Mouse (Mus musculus) MEL (cell line): ENCODE measurements around the gene Kncn. TPM values are rescaled to one million over a fixed set of nuclear protein-coding genes. Genes with fewer than 3 reads are reported as not detected.

Experiments used
- DNase-seq: peaks from one replicate; pipeline ENCODE4 v3.0.0; 2011; ENCODE audit warnings: low read depth, low spot score
- H3K27ac ChIP-seq: 2 replicates; pipeline ENCODE4 v1.5.1; 2012; ENCODE audit warnings: low read depth, mild to moderate bottlenecking, control low read depth, low read length, moderate library complexity; ENCODE audit not compliant: control insufficient read depth
- H3K27me3 ChIP-seq, 2 experiments: fragments of 150-350 bp in 1 of 2; sonication (generic) in 1 of 2; 2 replicates each; pipeline ENCODE4 v1.6.1; 2012; ENCODE audit warnings: low read length in 2 of 2, mild to moderate bottlenecking in 2 of 2, improper control_type of control experiment in 1 of 2, moderate library complexity in 1 of 2; ENCODE audit not compliant: insufficient read depth in 2 of 2, control insufficient read depth in 1 of 2
- H3K36me3 ChIP-seq, 2 experiments: 2 replicates each; pipeline ENCODE4 v1.6.1; 2012 to 2014; ENCODE audit warnings: low read length in 2 of 2, improper control_type of control experiment in 1 of 2, inconsistent platforms in 1 of 2, mild to moderate bottlenecking in 1 of 2; ENCODE audit not compliant: insufficient read depth in 2 of 2, control insufficient read depth in 1 of 2
- H3K4me1 ChIP-seq, 2 experiments: fragments of 150-350 bp in 1 of 2; sonication (generic) in 1 of 2; 2 replicates each; pipeline ENCODE4 v1.6.1; 2012; ENCODE audit warnings: low read length in 2 of 2, improper control_type of control experiment in 1 of 2, mild to moderate bottlenecking in 1 of 2; ENCODE audit not compliant: insufficient read depth in 2 of 2, control insufficient read depth in 1 of 2
- H3K4me3 ChIP-seq, 2 experiments: fragments of 150-350 bp in 1 of 2; sonication (generic) in 1 of 2; 2 replicates each; pipeline ENCODE4 v1.5.1; 2012; ENCODE audit warnings: low read depth in 2 of 2, low read length in 2 of 2, mild to moderate bottlenecking in 2 of 2, moderate library complexity in 2 of 2, control low read depth in 1 of 2, improper control_type of control experiment in 1 of 2; ENCODE audit not compliant: control insufficient read depth in 1 of 2, insufficient read depth in 1 of 2
- H3K79me2 ChIP-seq: 2 replicates; pipeline ENCODE4 v1.6.1; 2012; ENCODE audit warnings: mild to moderate bottlenecking, low read length, moderate library complexity; ENCODE audit not compliant: control insufficient read depth, poor library complexity, insufficient read depth
- H3K9ac ChIP-seq: 2 replicates; pipeline ENCODE4 v1.6.1; 2012; ENCODE audit warnings: low read depth, mild to moderate bottlenecking, control low read depth, low read length, moderate library complexity; ENCODE audit not compliant: control insufficient read depth, poor library complexity, severe bottlenecking
- H3K9me3 ChIP-seq: fragments of 150-350 bp; sonication (generic); replicated peaks from 2 replicates; pipeline ENCODE4 v1.6.1; 2012; ENCODE audit warnings: mild to moderate bottlenecking, low read length, improper control_type of control experiment, moderate library complexity; ENCODE audit not compliant: insufficient read depth
- BHLHE40 ChIP-seq: IDR thresholded peaks from 2 replicates; pipeline ENCODE4 v1.6.1; 2012; ENCODE audit warnings: low read depth, mild to moderate bottlenecking, inconsistent platforms, low read length, improper control_type of control experiment, borderline replicate concordance
- CHD1 ChIP-seq: IDR thresholded peaks from 2 replicates; pipeline ENCODE4 v1.6.1; 2012; ENCODE audit warnings: low read depth, mild to moderate bottlenecking, inconsistent platforms, low read length, improper control_type of control experiment
- CHD2 ChIP-seq: IDR thresholded peaks from 2 replicates; pipeline ENCODE4 v1.6.1; 2011; ENCODE audit warnings: low read length, improper control_type of control experiment
- CTCF ChIP-seq, 3 experiments: IDR thresholded peaks in 2 of 3; conservative IDR thresholded peaks in 1 of 3; 2 replicates each; pipeline ENCODE4 v1.5.1; 2011 to 2012; ENCODE audit warnings: low read length in 3 of 3, low read depth in 2 of 3, mild to moderate bottlenecking in 2 of 3, improper control_type of control experiment in 1 of 3, inconsistent platforms in 1 of 3, mixed read lengths in 1 of 3, moderate library complexity in 1 of 3; ENCODE audit not compliant: control insufficient read depth in 1 of 3, insufficient read depth in 1 of 3, poor library complexity in 1 of 3, severe bottlenecking in 1 of 3
- ETS1 ChIP-seq: IDR thresholded peaks from 2 replicates; pipeline ENCODE4 v1.6.1; 2012; ENCODE audit warnings: low read depth, mild to moderate bottlenecking, inconsistent platforms, low read length, improper control_type of control experiment, moderate library complexity
- HCFC1 ChIP-seq: IDR thresholded peaks from 2 replicates; pipeline ENCODE4 v1.6.1; 2012; ENCODE audit warnings: low read depth, mild to moderate bottlenecking, inconsistent platforms, low read length, improper control_type of control experiment, moderate library complexity
- JUND ChIP-seq: IDR thresholded peaks from 2 replicates; pipeline ENCODE4 v1.6.1; 2011; ENCODE audit warnings: low read depth, mild to moderate bottlenecking, improper control_type of control experiment, low read length
- KAT2A ChIP-seq: conservative IDR thresholded peaks from 2 replicates; pipeline ENCODE4 v1.6.1; 2012; ENCODE audit warnings: low read depth, low read length, improper control_type of control experiment, inconsistent platforms
- MAFK ChIP-seq: IDR thresholded peaks from 2 replicates; pipeline ENCODE4 v1.6.1; 2011; ENCODE audit warnings: low read depth, mild to moderate bottlenecking, low read length, improper control_type of control experiment, borderline replicate concordance
- MAZ ChIP-seq: IDR thresholded peaks from 2 replicates; pipeline ENCODE4 v1.6.1; 2012; ENCODE audit warnings: low read depth, mild to moderate bottlenecking, inconsistent platforms, low read length, improper control_type of control experiment
- MXI1 ChIP-seq: IDR thresholded peaks from 2 replicates; pipeline ENCODE4 v1.6.1; 2011; ENCODE audit warnings: mild to moderate bottlenecking, low read depth, low read length, improper control_type of control experiment
- MYB ChIP-seq: IDR thresholded peaks from 2 replicates; pipeline ENCODE4 v1.6.1; 2011; ENCODE audit warnings: mild to moderate bottlenecking, low read depth, low read length, improper control_type of control experiment
- NELFE ChIP-seq: IDR thresholded peaks from 2 replicates; pipeline ENCODE4 v1.6.1; 2011; ENCODE audit warnings: low read depth, low read length, improper control_type of control experiment
- NRF1 ChIP-seq: IDR thresholded peaks from 2 replicates; pipeline ENCODE4 v1.6.1; 2014; ENCODE audit warnings: low read depth, mild to moderate bottlenecking, inconsistent platforms, low read length, improper control_type of control experiment, moderate library complexity; ENCODE audit not compliant: poor library complexity, insufficient read depth, severe bottlenecking
- POLR2A ChIP-seq, 2 experiments: IDR thresholded peaks; 2 replicates each; pipeline ENCODE4 v1.6.1; 2011 to 2012; ENCODE audit warnings: low read length in 2 of 2, mild to moderate bottlenecking in 2 of 2, control low read depth in 1 of 2, improper control_type of control experiment in 1 of 2, low read depth in 1 of 2, moderate library complexity in 1 of 2; ENCODE audit not compliant: control insufficient read depth in 1 of 2, insufficient read depth in 1 of 2, poor library complexity in 1 of 2
- POLR2AphosphoS2 ChIP-seq: IDR thresholded peaks from 2 replicates; pipeline ENCODE4 v1.6.1; 2011; ENCODE audit warnings: low read length, improper control_type of control experiment
- RAD21 ChIP-seq: IDR thresholded peaks from 2 replicates; pipeline ENCODE4 v1.6.1; 2011; ENCODE audit warnings: mild to moderate bottlenecking, low read depth, low read length, improper control_type of control experiment
- RCOR1 ChIP-seq: IDR thresholded peaks from 2 replicates; pipeline ENCODE4 v1.6.1; 2012; ENCODE audit warnings: low read depth, mild to moderate bottlenecking, inconsistent platforms, low read length, improper control_type of control experiment
- SIN3A ChIP-seq: IDR thresholded peaks from 2 replicates; pipeline ENCODE4 v1.6.1; 2012; ENCODE audit warnings: low read length, improper control_type of control experiment, inconsistent platforms
- TBP ChIP-seq: IDR thresholded peaks from 2 replicates; pipeline ENCODE4 v1.8.0; 2011; ENCODE audit warnings: low read depth, low read length, improper control_type of control experiment
- TCF12 ChIP-seq: IDR thresholded peaks from 2 replicates; pipeline ENCODE4 v1.6.1; 2014; ENCODE audit warnings: low read depth, mild to moderate bottlenecking, inconsistent platforms, low read length, improper control_type of control experiment, moderate library complexity
- USF1 ChIP-seq: IDR thresholded peaks from 2 replicates; pipeline ENCODE4 v1.6.1; 2014; ENCODE audit warnings: low read depth, mild to moderate bottlenecking, inconsistent platforms, low read length, improper control_type of control experiment, moderate library complexity
- USF2 ChIP-seq, 2 experiments: IDR thresholded peaks; 2 replicates each; pipeline ENCODE4 v1.6.1; 2011 to 2012; ENCODE audit warnings: improper control_type of control experiment in 2 of 2, low read length in 2 of 2, borderline replicate concordance in 1 of 2, inconsistent platforms in 1 of 2, low read depth in 1 of 2, mild to moderate bottlenecking in 1 of 2; ENCODE audit not compliant: insufficient read depth in 1 of 2
- ZC3H11A ChIP-seq: IDR thresholded peaks from 2 replicates; pipeline ENCODE4 v1.6.1; 2012; ENCODE audit warnings: low read depth, mild to moderate bottlenecking, inconsistent platforms, low read length, improper control_type of control experiment
- ZKSCAN1 ChIP-seq: IDR thresholded peaks from 2 replicates; pipeline ENCODE4 v1.6.1; 2012; ENCODE audit warnings: low read depth, mild to moderate bottlenecking, inconsistent platforms, low read length, improper control_type of control experiment, moderate library complexity
- ZMIZ1 ChIP-seq: IDR thresholded peaks from 2 replicates; pipeline ENCODE4 v1.6.1; 2012; ENCODE audit warnings: low read depth, mild to moderate bottlenecking, inconsistent platforms, low read length, improper control_type of control experiment, moderate library complexity
- ZNF384 ChIP-seq: IDR thresholded peaks from 2 replicates; pipeline ENCODE4 v1.6.1; 2012; ENCODE audit warnings: low read depth, mild to moderate bottlenecking, inconsistent platforms, low read length, improper control_type of control experiment
- polyA plus RNA-seq, 2 experiments: library from polyadenylated mRNA; stranded (reverse) in 1 of 2; unstranded in 1 of 2; fragments of >175 nt in 1 of 2; fragments of >200 nt in 1 of 2; gene quantifications; 2 replicates each; pipeline versions ENCODE4 v1.2.1 to v1.2.4; 2012; ENCODE audit warnings: low replicate concordance in 2 of 2, low read depth in 1 of 2; ENCODE audit not compliant: insufficient read length in 2 of 2, insufficient read depth in 1 of 2, missing spikeins in 1 of 2
- total RNA-seq: library from RNA; depleted of rRNA; stranded (reverse); fragments of 300-350 nt; gene quantifications from 2 replicates; pipeline ENCODE4 v1.2.3, GENCODE M21; 2012

Kncn gene
- total and polyA plus RNA-seq, 3 experiments: not detected

GRCm38 (mm10) chr4:115838196-115838595 lies 46.0 kb upstream of the Kncn start:
- H3K9me3 ChIP-seq: no peaks in the 10 kb centered on the region
- peak; percentile 56 for DNase-seq
- no peaks in the 10 kb centered on the region for H3K27me3 ChIP-seq
- H3K4me1 ChIP-seq: peaks cover 5 to 24% of the 10 kb centered on the region in 2 experiments; a peak in 3 of 4 replicates
- peak overlapping the region; percentile 93 for H3K27ac ChIP-seq
- H3K36me3 ChIP-seq: peaks cover 0 to 13% of the 10 kb centered on the region in 2 experiments; a peak in 3 of 4 replicates
- TF ChIP-seq ETS1: no peak
- TF ChIP-seq HCFC1: no peak
- TF ChIP-seq TBP: no peak
- no peak for TF ChIP-seq BHLHE40
- TF ChIP-seq NRF1: no peak
- TF ChIP-seq NELFE: no peak
- TF ChIP-seq ZNF384: no peak
- no peak for TF ChIP-seq MAZ
- TF ChIP-seq USF2 (IDR thresholded peaks at IDR 0.05; ENCODE audit: borderline replicate concordance in 1 of 2, insufficient read depth in 1 of 2, low read depth in 1 of 2, low read length in 2 of 2): no peak
- TF ChIP-seq MYB: no peak
- no peak for TF ChIP-seq SIN3A
- TF ChIP-seq ZC3H11A: no peak
- TF ChIP-seq MXI1: no peak
- no peak for TF ChIP-seq CHD2
- TF ChIP-seq POLR2A (IDR thresholded peaks at IDR 0.05; ENCODE audit: control insufficient read depth in 1 of 2, insufficient read depth in 1 of 2, low read depth in 1 of 2, low read length in 2 of 2, poor library complexity in 1 of 2): no peak
- no peak for TF ChIP-seq TCF12
- peak overlapping the region; percentile 77 for H3K9ac ChIP-seq
- peak overlapping the region; percentile 69 to 77 for H3K4me3 ChIP-seq
- H3K79me2 ChIP-seq: peaks cover 16% of the 10 kb centered on the region

- peaks cover 0 to 13% of the 10 kb centered on the region in 2 experiments; a peak in 2 of 4 replicates for H3K36me3 ChIP-seq
- peak within 1 kb of the TSS; percentile 69 to 77 for H3K4me3 ChIP-seq
- peak within 1 kb of the TSS; percentile 93 for H3K27ac ChIP-seq
- no peaks in the 10 kb centered on the region for H3K27me3 ChIP-seq
- DNase-seq: peak; percentile 97
- peaks cover 5 to 24% of the 10 kb centered on the region in 2 experiments; a peak in 3 of 4 replicates for H3K4me1 ChIP-seq
- H3K9me3 ChIP-seq: no peaks in the 10 kb centered on the region
- H3K79me2 ChIP-seq: peaks cover 16% of the 10 kb centered on the region
- H3K9ac ChIP-seq: peak within 1 kb of the TSS; percentile 77
- TF ChIP-seq USF1: peak; percentile 87
- TF ChIP-seq HCFC1: peak; percentile 72; the same call in 1 of the 2 replicates
- peak; percentile 71; the same call in 1 of the 2 replicates for TF ChIP-seq POLR2AphosphoS2
- TF ChIP-seq MAFK: no peak
- TF ChIP-seq SIN3A: peak; percentile 84; the same call in 1 of the 2 replicates
- TF ChIP-seq TCF12: peak; percentile 41; the same call in 1 of the 2 replicates
- TF ChIP-seq ZKSCAN1: no peak
- TF ChIP-seq KAT2A: no peak
- TF ChIP-seq CTCF (IDR thresholded peaks at IDR 0.05 in 2 of 3, conservative IDR thresholded peaks at IDR 0.05 in 1 of 3; ENCODE audit: control insufficient read depth in 1 of 3, insufficient read depth in 1 of 3, low read depth in 2 of 3, low read length in 3 of 3, poor library complexity in 1 of 3, severe bottlenecking in 1 of 3): no peak
- peak; percentile 45; the same call in 1 of the 2 replicates for TF ChIP-seq MAZ
- TF ChIP-seq RAD21: no peak
- TF ChIP-seq BHLHE40: no peak
- peak; percentile 87 for TF ChIP-seq NELFE
- no peak for TF ChIP-seq CHD1
- no peak for TF ChIP-seq CHD2
- no peak for TF ChIP-seq RCOR1
- 0 out of 2 replicates have a peak, but pooled peaks have one; percentile 41 for TF ChIP-seq ZMIZ1
- TF ChIP-seq NRF1: peak; percentile 99
- TF ChIP-seq ZC3H11A: no peak
- TF ChIP-seq TBP: peak; percentile 82
- no peak for TF ChIP-seq JUND
These were observed 45.2 kb upstream of the Kncn start, which contains the start of gene Mknk1 for GRCm38 (mm10) chr4:115838696-115839641. Gene Mknk1, plus strand, starts transcription at chr4:115839198.
